Mouse (Mus musculus) kidney, embryonic 14.5 days (tissue): ENCODE measurements around the gene Nsd1. TPM values are rescaled to one million over a fixed set of nuclear protein-coding genes. Genes with fewer than 3 reads are reported as not detected.

ENCODE experiments used
- ATAC-seq: fragments of 200-750 bp; cut with Nextera tagmentation; 2 replicates; pipeline ENCODE4 v1.8.0; 2017; ENCODE audit warnings: moderate number of reproducible peaks, mild to moderate bottlenecking, moderate TSS enrichment, moderate library complexity; ENCODE audit not compliant: low FRiP score, low TSS enrichment
- H3K27ac ChIP-seq: fragments of 300-500 bp; sonication (generic); 2 replicates; pipeline ENCODE4 v1.5.1; 2014; ENCODE audit warnings: low read depth, mild to moderate bottlenecking, low read length, moderate library complexity, mixed read lengths
- H3K27me3 ChIP-seq: fragments of 300-500 bp; sonication (generic); 2 replicates; pipeline ENCODE4 v1.6.1; 2014; ENCODE audit warnings: mild to moderate bottlenecking, low read length; ENCODE audit not compliant: control insufficient read depth, insufficient read depth
- H3K36me3 ChIP-seq: fragments of 300-500 bp; sonication (generic); 2 replicates; pipeline ENCODE4 v1.6.1; 2014; ENCODE audit warnings: low read length, mixed read lengths; ENCODE audit not compliant: control insufficient read depth, insufficient read depth
- H3K4me1 ChIP-seq: fragments of 300-500 bp; sonication (generic); 2 replicates; pipeline ENCODE4 v1.6.1; 2014; ENCODE audit warnings: low read length, mixed read lengths; ENCODE audit not compliant: control insufficient read depth, insufficient read depth
- H3K4me2 ChIP-seq: fragments of 300-500 bp; sonication (generic); replicated peaks from 2 replicates; pipeline ENCODE4 v1.6.1; 2014; ENCODE audit warnings: low read depth, mild to moderate bottlenecking, low read length
- H3K4me3 ChIP-seq: fragments of 300-500 bp; sonication (generic); 2 replicates; pipeline ENCODE4 v1.5.1; 2014; ENCODE audit warnings: mild to moderate bottlenecking, low read length
- H3K9ac ChIP-seq: fragments of 300-500 bp; sonication (generic); 2 replicates; pipeline ENCODE4 v1.6.1; 2014; ENCODE audit warnings: low read depth, mild to moderate bottlenecking, low read length, moderate library complexity
- H3K9me3 ChIP-seq: fragments of 300-500 bp; sonication (generic); 2 replicates; pipeline ENCODE4 v1.6.1; 2016; ENCODE audit warnings: low read length; ENCODE audit not compliant: control insufficient read depth
- WGBS: fragments of 180-500 bp; shearing (Covaris S2); extraction: QIAGEN DNeasy Blood & Tissue Kit; methylation state at CpG from one replicate; pipeline ENCODE4 v1.1.7; 2014; 5-methylcytosine and 5-hydroxymethylcytosine counted together
- polyA plus RNA-seq: library from polyadenylated mRNA; unstranded; fragments of >200 nt; fragmentation: Nextera tagmentation; extraction: Ambion mirVana; gene quantifications from 2 replicates; pipeline ENCODE4 v1.2.1, GENCODE M21; 2014

Nsd1 gene
- polyA plus RNA-seq, 1 experiment from 2014 or later: 93.6 TPM

DNA sequence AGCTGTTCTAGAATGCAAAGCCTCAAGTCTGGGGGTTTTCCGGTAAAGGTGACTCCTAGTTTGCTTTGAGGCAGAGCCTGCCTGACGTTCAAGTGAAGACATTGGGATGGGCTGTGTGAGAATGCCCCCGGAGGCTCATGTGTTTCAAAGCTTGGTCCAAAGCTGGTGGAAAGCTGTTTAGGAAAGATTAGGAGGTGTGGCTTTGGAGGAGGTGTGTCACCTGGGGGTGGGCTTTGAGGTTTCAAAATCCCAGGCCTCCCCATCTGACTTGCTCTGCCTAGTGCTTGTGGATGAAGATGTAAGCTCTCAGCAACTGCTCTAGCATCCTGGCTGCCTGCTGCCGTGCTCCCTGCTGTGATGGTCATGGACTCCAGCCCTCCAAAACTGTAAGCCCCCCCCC lies 126.1 kb downstream of the Nsd1 start:
- Histone ChIP-seq H3K4me2 (no peak overlapping the region), H3K27me3 (no peaks in the 10 kb centered on the region), H3K4me3 (no peak overlapping the region), H3K4me1 (peaks cover 4% of the 10 kb centered on the region; the same call in 1 of the 2 replicates), H3K27ac (no peak overlapping the region), H3K36me3 (no peaks in the 10 kb centered on the region), H3K9ac (no peak overlapping the region), H3K9me3 (no peaks in the 10 kb centered on the region)
- 88% methylated on average over 4 of the region's 4 CpGs for WGBS
- no peak for ATAC-seq

DNA sequence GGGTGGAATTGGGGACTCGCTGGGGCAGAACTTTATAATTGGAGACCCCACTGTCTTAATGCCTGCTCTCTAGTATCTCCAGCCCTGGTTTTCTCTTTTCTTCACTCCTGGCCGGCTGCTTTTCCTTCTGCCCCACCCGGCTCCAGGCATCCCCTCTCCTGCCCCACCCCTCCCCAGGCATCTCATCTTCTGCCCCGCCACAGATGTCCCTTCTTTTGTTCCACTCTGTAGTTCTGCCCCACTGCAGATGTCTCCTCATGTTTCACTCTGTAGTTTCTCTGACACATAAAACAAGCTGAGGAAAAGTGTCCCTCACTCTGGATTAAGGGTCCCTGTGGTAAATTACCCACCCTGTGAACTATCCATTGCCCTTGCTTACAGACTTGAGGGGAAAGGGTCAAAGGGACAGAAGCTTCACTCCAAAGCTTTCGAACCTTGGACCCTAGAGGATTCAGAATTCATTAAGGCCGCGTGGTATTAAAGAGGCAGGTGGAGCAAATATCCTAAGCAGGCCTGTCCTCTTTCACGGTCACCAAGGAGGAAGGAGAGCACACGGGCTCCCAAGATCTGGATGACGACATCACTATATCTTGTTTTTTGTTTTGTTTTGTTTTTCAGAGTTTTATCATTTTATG lies 127.9 kb downstream of the Nsd1 start:
- H3K9me3 ChIP-seq: no peaks in the 10 kb centered on the region
- ATAC-seq: peak; percentile 64
- WGBS: 48% methylated on average over 10 of the region's 10 CpGs

DNA sequence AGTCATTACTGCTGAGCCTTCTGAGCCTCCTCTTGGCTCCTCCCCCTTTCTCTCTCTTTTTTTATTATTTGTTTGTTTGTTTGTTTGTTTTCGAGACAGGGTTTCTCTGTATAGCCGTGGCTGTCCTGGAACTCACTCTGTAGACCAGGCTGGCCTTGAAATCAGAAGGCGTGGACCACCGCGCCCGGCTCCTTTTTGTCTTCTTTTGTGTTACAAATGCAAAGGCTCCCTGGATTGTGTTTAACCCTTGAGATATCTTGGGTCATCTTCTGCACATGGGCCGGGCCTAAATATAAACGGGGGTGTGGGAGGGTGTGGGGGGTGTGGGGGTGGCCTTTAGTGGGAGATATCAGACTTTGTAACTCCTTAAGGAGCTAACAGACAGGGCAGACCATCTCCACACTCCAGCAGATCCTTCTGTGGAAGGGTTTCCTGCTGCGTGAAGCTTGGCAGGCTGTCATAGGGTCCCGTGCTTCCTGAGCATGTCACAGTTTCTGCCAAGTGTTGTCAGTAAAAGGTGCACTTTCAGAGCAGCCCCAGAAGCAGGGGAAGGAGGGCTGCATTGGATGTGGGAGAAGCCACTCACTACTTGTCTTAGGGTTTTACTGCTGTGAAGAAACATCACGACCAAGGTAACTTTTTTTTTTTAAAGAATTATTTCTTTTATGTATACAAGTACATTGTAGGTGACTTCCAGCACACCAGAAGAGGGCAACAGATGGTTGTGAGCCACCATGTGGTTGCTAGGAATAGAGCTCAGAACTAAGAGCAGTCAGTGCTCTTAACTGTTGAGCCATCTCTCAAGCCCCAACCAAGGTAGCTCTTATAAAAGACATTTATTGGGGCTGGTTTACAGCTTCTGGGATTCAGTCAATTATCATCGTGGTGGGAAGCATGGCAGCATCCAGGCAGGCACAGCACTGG lies 128.8 kb downstream of the Nsd1 start:
- no peak for ATAC-seq
- no peaks in the 10 kb centered on the region for H3K9me3 ChIP-seq

More for the DNA sequence above, 127.9 kb downstream of the Nsd1 start:
- Histone ChIP-seq H3K4me1 (no peaks in the 10 kb centered on the region), H3K36me3 (no peaks in the 10 kb centered on the region), H3K27me3 (no peaks in the 10 kb centered on the region), H3K9ac (no peak overlapping the region), H3K4me3 (no peak overlapping the region), H3K27ac (no peak overlapping the region), H3K4me2 (no peak overlapping the region)

DNA sequence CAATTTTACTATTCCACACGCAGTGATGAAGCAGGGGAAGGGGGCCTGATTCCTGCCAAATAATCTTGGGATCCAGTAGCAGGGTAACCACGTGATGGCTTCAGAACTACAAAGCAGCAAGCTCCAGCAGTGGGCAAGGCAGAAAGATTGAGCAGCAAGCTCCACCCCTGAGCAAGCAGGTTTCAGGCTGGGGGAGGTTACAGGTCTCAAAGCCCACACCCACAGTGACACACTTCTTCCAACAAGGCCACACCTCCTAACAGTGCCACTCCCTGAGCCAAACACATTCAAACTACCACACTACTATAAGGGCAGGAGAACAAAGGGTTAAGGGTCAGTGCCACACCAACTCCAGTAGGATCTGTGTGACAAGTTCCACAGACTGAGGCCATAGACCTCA lies 129.7 kb downstream of the Nsd1 start:
- Histone ChIP-seq H3K36me3 (peaks cover 5% of the 10 kb centered on the region; the same call in 1 of the 2 replicates), H3K4me1 (no peaks in the 10 kb centered on the region), H3K9me3 (no peaks in the 10 kb centered on the region), H3K4me3 (no peak overlapping the region), H3K27me3 (no peaks in the 10 kb centered on the region), H3K4me2 (no peak overlapping the region), H3K27ac (no peak overlapping the region), H3K9ac (no peak overlapping the region)
- 40% methylated on average over 2 of the region's 2 CpGs for WGBS
- no peak for ATAC-seq

More for the DNA sequence above, 128.8 kb downstream of the Nsd1 start:
- no peak overlapping the region for H3K4me2 ChIP-seq
- no peaks in the 10 kb centered on the region for H3K36me3 ChIP-seq
- no peak overlapping the region for H3K27ac ChIP-seq
- no peaks in the 10 kb centered on the region for H3K4me1 ChIP-seq
- 63% methylated on average over 12 of the region's 12 CpGs for WGBS
- no peaks in the 10 kb centered on the region for H3K27me3 ChIP-seq
- no peak overlapping the region for H3K9ac ChIP-seq
- H3K4me3 ChIP-seq: no peak overlapping the region

DNA sequence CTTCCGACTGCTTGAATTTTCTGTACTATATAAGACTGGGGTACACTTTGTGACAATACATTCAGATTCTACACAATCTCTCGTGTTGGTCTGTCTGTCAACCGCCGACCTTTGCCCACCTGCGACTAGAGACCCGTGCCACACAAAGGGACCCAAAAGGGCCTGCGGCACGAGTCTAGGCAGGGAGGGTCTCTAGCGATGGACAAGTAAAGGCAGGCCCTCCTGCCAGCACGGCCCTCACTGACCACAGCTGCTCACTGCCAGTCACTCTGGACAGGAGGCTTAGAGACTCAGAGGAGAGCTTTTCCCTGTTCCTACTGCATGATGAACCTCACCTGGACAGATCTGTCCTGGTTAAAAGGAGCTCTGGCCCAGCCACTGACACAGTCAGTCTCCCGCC lies 132.9 kb downstream of the Nsd1 start:
- Histone ChIP-seq H3K9ac (no peak overlapping the region), H3K27me3 (no peaks in the 10 kb centered on the region), H3K4me2 (no peak overlapping the region), H3K36me3 (peaks cover 35% of the 10 kb centered on the region), H3K4me3 (no peak overlapping the region), H3K27ac (no peak overlapping the region), H3K9me3 (no peaks in the 10 kb centered on the region), H3K4me1 (no peaks in the 10 kb centered on the region)
- no peak for ATAC-seq
- 46% methylated on average over 11 of the region's 11 CpGs for whole genome bisulfite sequencing

DNA sequence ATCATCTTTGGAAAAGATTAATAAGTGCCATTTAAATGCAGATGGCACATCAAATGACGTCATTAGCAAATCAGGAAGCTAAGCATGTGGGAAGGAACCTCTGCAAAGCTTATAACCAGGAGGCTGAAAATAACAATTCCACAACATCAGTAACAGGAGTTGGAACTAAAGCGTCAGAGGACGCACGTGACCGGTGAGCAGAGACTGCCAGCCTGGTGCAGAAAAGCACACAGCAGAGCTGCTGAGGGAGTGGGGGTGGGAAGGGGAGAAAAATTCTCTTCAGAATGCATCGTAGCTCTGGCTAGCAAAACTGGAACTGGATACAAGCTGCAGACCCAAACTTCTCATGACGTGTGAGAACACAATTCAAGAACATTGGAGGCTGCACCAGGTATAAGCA lies 134.7 kb downstream of the Nsd1 start:
- WGBS: 90% methylated on average over 7 of the region's 7 CpGs

DNA sequence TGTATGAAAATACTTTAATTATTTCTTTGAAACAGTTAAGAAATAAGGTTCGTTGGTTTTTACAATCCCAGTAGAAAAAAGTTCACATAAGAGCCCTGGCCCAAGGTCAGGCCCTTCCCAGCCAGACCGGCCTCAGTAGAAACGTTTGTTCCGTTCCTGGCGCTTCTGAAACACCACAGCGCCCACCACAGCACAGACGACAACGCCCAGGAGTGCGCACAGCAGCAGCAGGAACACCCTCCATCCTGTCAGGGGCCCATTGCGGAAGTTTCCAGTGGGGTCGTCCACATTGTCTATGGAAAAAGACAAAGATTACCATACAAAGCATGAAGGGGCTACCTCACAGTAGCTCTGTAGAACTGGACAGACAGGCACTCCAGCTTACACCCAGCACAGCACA lies 137.2 kb downstream of the Nsd1 start:
- Histone ChIP-seq H3K27me3 (no peaks in the 10 kb centered on the region), H3K27ac (no peak overlapping the region), H3K9ac (no peak overlapping the region), H3K36me3 (peaks cover 74% of the 10 kb centered on the region), H3K4me2 (no peak overlapping the region), H3K9me3 (no peaks in the 10 kb centered on the region), H3K4me1 (no peaks in the 10 kb centered on the region), H3K4me3 (no peak overlapping the region)
- 86% methylated on average over 11 of the region's 11 CpGs for WGBS
- no peak for ATAC-seq

More for the DNA sequence above, 134.7 kb downstream of the Nsd1 start:
- Histone ChIP-seq H3K36me3 (peaks cover 52% of the 10 kb centered on the region), H3K9ac (no peak overlapping the region), H3K4me3 (no peak overlapping the region), H3K27me3 (no peaks in the 10 kb centered on the region), H3K4me1 (no peaks in the 10 kb centered on the region), H3K4me2 (no peak overlapping the region), H3K27ac (no peak overlapping the region), H3K9me3 (no peaks in the 10 kb centered on the region)
- ATAC-seq: no peak

DNA sequence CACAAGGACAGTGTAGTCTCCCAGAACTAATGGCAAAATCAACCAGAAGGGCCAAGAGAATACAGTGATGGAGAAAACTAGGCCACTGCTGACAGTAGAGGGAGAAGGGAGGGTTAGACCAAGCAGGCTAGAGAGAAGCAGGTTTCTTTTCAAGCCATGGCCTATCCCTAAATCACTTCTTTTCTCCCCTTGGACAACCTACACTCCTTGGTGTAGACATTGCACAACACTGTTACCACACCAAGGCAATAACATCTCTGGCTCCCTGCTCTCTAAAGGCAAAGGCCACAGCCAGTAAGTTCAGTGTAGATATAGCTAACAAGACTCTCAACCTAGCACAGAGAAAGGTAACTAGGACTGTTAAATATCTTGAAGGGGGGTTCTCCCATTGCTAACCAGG lies 151.6 kb downstream of the Nsd1 start:
- no peak for ATAC-seq
- Histone ChIP-seq H3K9me3 (no peaks in the 10 kb centered on the region), H3K4me3 (peak overlapping the region; percentile 72), H3K36me3 (peaks cover 40% of the 10 kb centered on the region), H3K4me1 (peaks cover 12% of the 10 kb centered on the region), H3K27me3 (no peaks in the 10 kb centered on the region), H3K9ac (peak overlapping the region; percentile 71; the same call in 1 of the 2 replicates), H3K27ac (no peak overlapping the region), H3K4me2 (peak overlapping the region; percentile 85)

DNA sequence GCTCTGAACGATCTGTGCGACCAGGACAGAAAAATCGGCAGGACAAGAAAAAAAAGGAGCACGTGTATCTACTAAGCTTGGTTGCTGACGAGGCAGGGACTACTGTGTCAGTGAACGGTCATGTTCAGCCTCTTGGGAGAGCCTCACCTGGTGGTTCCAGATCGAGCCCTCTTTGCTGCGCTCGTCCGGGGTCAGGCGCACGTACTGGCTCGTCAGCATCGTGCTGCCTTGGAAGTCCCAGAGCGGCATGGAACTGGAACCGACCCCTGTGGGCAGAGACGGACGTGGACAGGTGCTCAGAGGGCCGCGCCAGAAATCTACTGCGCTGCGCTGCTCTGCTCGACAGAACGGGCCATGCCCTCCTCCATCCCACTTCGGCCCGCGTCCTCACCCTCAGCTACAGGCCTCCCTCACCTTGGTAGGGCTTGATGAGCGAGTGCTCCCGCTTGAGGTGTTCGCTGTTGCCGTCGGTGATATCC lies 152.4 kb downstream of the Nsd1 start:
- Histone ChIP-seq H3K36me3 (peaks cover 36% of the 10 kb centered on the region), H3K27ac (peak overlapping the region; percentile 77), H3K4me1 (peaks cover 12% of the 10 kb centered on the region), H3K4me2 (peak overlapping the region; percentile 85), H3K4me3 (peak overlapping the region; percentile 72), H3K9ac (peak overlapping the region; percentile 71), H3K9me3 (no peaks in the 10 kb centered on the region), H3K27me3 (no peaks in the 10 kb centered on the region)
- peak; percentile 32 for ATAC-seq
- under 1% methylated on average over 32 of the region's 32 CpGs for WGBS
